Mouse (Mus musculus) CD4-positive, CD25-positive, alpha-beta regulatory T cell, adult 2 months (primary cell): Measurements from ENCODE around the gene Tmem270.

Source experiments
- DNase-seq: peaks from one replicate; pipeline ENCODE4 v3.0.0-alpha.2; 2012; ENCODE audit warnings: low read depth, low spot score

Tmem270 gene

GRCm38 (mm10) chr5:134929988-134930387, 23.5 kb upstream of the Tmem270 start:
- DNase-seq, result no peak

- DNase-seq, result no peak
Observed at GRCm38 (mm10) chr5:134926726-134927125, 20.2 kb upstream of the Tmem270 start.

GRCm38 (mm10) chr5:134923141-134923540, 16.6 kb upstream of the Tmem270 start:
- no peak for DNase-seq

- DNase-seq, result no peak
Observed at GRCm38 (mm10) chr5:134921106-134921505, 14.6 kb upstream of the Tmem270 start.

- DNase-seq, result no peak
Observed at GRCm38 (mm10) chr5:134920106-134920687, 13.7 kb upstream of the Tmem270 start.

- no peak for DNase-seq
Observed at GRCm38 (mm10) chr5:134919097-134919496, 12.6 kb upstream of the Tmem270 start.

- DNase-seq, result peak; percentile 81
Observed at GRCm38 (mm10) chr5:134918071-134918832, 11.7 kb upstream of the Tmem270 start.

- DNase-seq, result no peak
Observed at GRCm38 (mm10) chr5:134915311-134915710, 8.8 kb upstream of the Tmem270 start, which contains the start of gene Cldn13. Gene Cldn13, minus strand, starts transcription at chr5:134915526.

GRCm38 (mm10) chr5:134914510-134914909, 8.0 kb upstream of the Tmem270 start:
- DNase-seq, result no peak

GRCm38 (mm10) chr5:134913753-134914152, 7.2 kb upstream of the Tmem270 start:
- DNase-seq, result no peak

GRCm38 (mm10) chr5:134913352-134913751, 6.8 kb upstream of the Tmem270 start:
- DNase-seq, result no peak

GRCm38 (mm10) chr5:134911901-134912300, 5.4 kb upstream of the Tmem270 start:
- no peak for DNase-seq

GRCm38 (mm10) chr5:134907135-134907534, 602 bp upstream of the Tmem270 start:
- peak; percentile 89 for DNase-seq

GRCm38 (mm10) chr5:134901644-134902027, 4.9 kb downstream of the Tmem270 start:
- no peak for DNase-seq

GRCm38 (mm10) chr5:134901012-134901643, 5.4 kb downstream of the Tmem270 start:
- DNase-seq, result no peak

GRCm38 (mm10) chr5:134897596-134897995, 8.9 kb downstream of the Tmem270 start:
- no peak for DNase-seq

GRCm38 (mm10) chr5:134896965-134897364, 9.6 kb downstream of the Tmem270 start:
- no peak for DNase-seq

GRCm38 (mm10) chr5:134895291-134895690, 11.2 kb downstream of the Tmem270 start:
- DNase-seq, result no peak

GRCm38 (mm10) chr5:134892717-134893116, 13.8 kb downstream of the Tmem270 start:
- no peak for DNase-seq

- DNase-seq, result no peak
Observed at GRCm38 (mm10) chr5:134891552-134891951, 15.0 kb downstream of the Tmem270 start.

GRCm38 (mm10) chr5:134890601-134891054, 15.9 kb downstream of the Tmem270 start:
- no peak for DNase-seq

- DNase-seq, result no peak
Observed at GRCm38 (mm10) chr5:134888505-134888904, 18.0 kb downstream of the Tmem270 start.
